Mouse (Mus musculus) hindbrain, embryonic 14.5 days (tissue): ENCODE data around the gene B4galnt3. TPM values are rescaled to one million over a fixed set of nuclear protein-coding genes. Genes with fewer than 3 reads are reported as not detected.

Experiments used
- ATAC-seq: fragments of 200-750 bp; cut with Nextera tagmentation; 2 replicates; pipeline ENCODE4 v1.8.0; 2017; ENCODE audit warnings: moderate number of reproducible peaks, mild to moderate bottlenecking, moderate TSS enrichment, moderate library complexity; ENCODE audit not compliant: low FRiP score
- DNase-seq: peaks from one replicate; pipeline ENCODE4 v3.0.0-alpha.2; 2015; ENCODE audit warnings: low spot score
- H3K27ac ChIP-seq: fragments of 300-500 bp; sonication (generic); 2 replicates; pipeline ENCODE4 v1.5.1; 2014; ENCODE audit warnings: mild to moderate bottlenecking, moderate library complexity
- H3K27me3 ChIP-seq: fragments of 300-500 bp; sonication (generic); 2 replicates; pipeline ENCODE4 v1.6.1; 2014; ENCODE audit warnings: mild to moderate bottlenecking, low read length, mixed read lengths; ENCODE audit not compliant: control insufficient read depth, insufficient read depth
- H3K36me3 ChIP-seq: fragments of 300-500 bp; sonication (generic); replicated peaks from 2 replicates; pipeline ENCODE4 v1.6.1; 2014; ENCODE audit not compliant: control insufficient read depth, insufficient read depth
- H3K4me1 ChIP-seq: fragments of 300-500 bp; sonication (generic); replicated peaks from 2 replicates; pipeline ENCODE4 v1.6.1; 2014; ENCODE audit warnings: antibody characterized with exemption, low read length, mixed read lengths; ENCODE audit not compliant: control insufficient read depth, insufficient read depth
- H3K4me2 ChIP-seq: fragments of 300-500 bp; sonication (generic); replicated peaks from 2 replicates; pipeline ENCODE4 v1.6.1; 2014; ENCODE audit warnings: mild to moderate bottlenecking, moderate library complexity
- H3K4me3 ChIP-seq: fragments of 300-500 bp; sonication (generic); replicated peaks from 2 replicates; pipeline ENCODE4 v1.5.1; 2014; ENCODE audit warnings: mild to moderate bottlenecking, low read length
- H3K9ac ChIP-seq: fragments of 300-500 bp; sonication (generic); 2 replicates; pipeline ENCODE4 v1.6.1; 2014
- H3K9me3 ChIP-seq: fragments of 300-500 bp; sonication (generic); 2 replicates; pipeline ENCODE4 v1.6.1; 2016; ENCODE audit warnings: low read length; ENCODE audit not compliant: control insufficient read depth
- WGBS: fragments of 180-500 bp; shearing (Covaris S2); extraction: QIAGEN DNeasy Blood & Tissue Kit; methylation state at CpG from one replicate; pipeline ENCODE4 v1.1.7; 2014; 5-methylcytosine and 5-hydroxymethylcytosine counted together
- polyA plus RNA-seq: library from polyadenylated mRNA; unstranded; fragments of >200 nt; fragmentation: Nextera tagmentation; extraction: Ambion mirVana; gene quantifications from 2 replicates; pipeline ENCODE4 v1.2.1, GENCODE M21; 2014

Gene B4galnt3
- polyA plus RNA-seq, 1 experiment from 2014 or later = 0.09 TPM

DNA sequence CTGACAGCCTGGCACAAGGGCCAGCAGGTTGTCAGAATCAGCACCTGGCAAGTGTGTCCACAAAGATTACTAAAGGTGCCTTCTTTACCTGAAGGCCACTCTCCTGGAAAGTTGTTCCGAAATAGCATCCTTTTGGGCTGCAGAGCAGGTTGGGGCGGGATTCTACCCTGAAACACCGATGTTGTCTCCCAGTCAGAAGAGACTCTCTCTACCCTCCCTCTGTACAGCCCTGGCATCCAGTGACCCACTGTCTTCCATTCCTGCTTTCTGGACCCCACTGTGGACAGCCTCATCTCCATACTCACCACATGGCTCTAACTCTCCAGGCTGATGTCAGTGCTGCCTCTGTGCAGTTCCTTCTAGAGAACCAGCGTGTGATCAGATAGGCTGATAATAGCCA, 118.7 kb downstream of the B4galnt3 start:
- WGBS = 96% methylated on average over 4 of the region's 4 CpGs
- no peaks in the 10 kb centered on the region for H3K9me3 ChIP-seq
- H3K4me2 ChIP-seq = no peak overlapping the region
- H3K4me1 ChIP-seq = no peaks in the 10 kb centered on the region
- H3K36me3 ChIP-seq = no peaks in the 10 kb centered on the region
- ATAC-seq = no peak
- H3K27ac ChIP-seq = no peak overlapping the region
- no peak overlapping the region for H3K9ac ChIP-seq
- no peak overlapping the region for H3K4me3 ChIP-seq
- no peaks in the 10 kb centered on the region for H3K27me3 ChIP-seq
- DNase-seq = no peak

DNA sequence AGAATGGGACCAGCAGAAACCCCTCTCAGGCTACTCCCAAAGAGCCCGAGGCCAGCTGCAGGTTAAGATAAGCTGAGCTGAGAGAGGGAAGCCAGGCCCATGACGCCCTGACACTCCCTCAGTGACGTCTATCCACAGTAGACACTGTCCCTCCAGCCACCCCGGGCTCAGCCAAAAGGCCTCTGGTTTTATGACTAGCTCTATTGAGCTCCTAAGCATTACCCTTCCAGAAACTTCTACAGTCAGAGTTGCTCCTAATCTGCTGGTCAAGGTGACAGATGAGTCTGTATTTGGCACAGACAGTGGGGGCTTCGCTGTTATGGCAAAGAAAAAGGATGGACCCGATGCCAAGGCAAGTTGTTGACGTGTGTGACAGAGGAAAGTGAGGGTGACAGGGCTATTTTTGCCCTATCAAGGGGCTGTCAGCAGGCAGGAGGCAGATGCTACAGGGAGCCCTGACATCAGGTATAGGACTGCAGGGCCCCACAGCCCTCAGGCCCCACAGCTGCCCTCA, 119.7 kb downstream of the B4galnt3 start:
- no peak for ATAC-seq
- 74% methylated on average over 7 of the region's 7 CpGs for WGBS
- Histone ChIP-seq H3K27ac (no peak overlapping the region), H3K36me3 (no peaks in the 10 kb centered on the region), H3K4me1 (no peaks in the 10 kb centered on the region), H3K4me2 (no peak overlapping the region), H3K27me3 (no peaks in the 10 kb centered on the region), H3K9me3 (no peaks in the 10 kb centered on the region), H3K9ac (no peak overlapping the region), H3K4me3 (no peak overlapping the region)
- no peak for DNase-seq

DNA sequence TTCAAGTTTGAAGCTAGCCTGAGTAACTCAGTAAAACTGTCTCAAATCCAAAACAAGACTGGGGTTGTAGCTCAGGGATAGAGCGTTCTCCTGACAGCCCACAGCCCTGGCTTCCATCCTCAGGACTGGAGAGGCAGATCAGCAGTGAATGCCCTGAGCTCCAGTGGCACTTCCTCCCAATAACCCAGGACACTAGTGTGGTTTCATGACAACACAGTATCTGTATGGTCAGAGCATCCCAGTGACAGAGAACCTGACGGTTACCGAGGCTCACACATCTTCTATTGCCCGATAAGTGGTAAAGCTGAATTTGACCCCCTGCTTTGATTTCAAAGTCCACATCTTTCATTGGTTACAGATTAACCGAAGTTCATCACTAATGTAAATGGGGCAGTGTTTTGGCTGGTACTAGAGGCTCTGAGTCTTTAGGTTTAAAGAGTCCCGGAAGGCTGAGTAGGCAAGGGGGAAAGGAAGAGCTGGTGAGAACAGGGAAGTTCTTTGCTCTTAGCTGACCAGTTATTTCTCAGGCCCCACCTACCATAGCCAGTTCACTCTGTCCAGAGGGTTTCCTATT, 120.2 kb downstream of the B4galnt3 start:
- DNase-seq = no peak
- no peaks in the 10 kb centered on the region for H3K9me3 ChIP-seq

GRCm38 (mm10) chr6:120172294-120173017, 121.9 kb downstream of the B4galnt3 start:
- no peak overlapping the region for H3K9ac ChIP-seq
- 82% methylated on average over 8 of the region's 8 CpGs for WGBS
- no peaks in the 10 kb centered on the region for H3K9me3 ChIP-seq
- ATAC-seq (no peak), DNase-seq (no peak)
- no peak overlapping the region for H3K27ac ChIP-seq
- no peaks in the 10 kb centered on the region for H3K4me1 ChIP-seq
- H3K4me3 ChIP-seq = no peak overlapping the region
- no peaks in the 10 kb centered on the region for H3K36me3 ChIP-seq
- H3K27me3 ChIP-seq = no peaks in the 10 kb centered on the region
- H3K4me2 ChIP-seq = no peak overlapping the region

More for the DNA sequence above, 120.2 kb downstream of the B4galnt3 start:
- 76% methylated on average over 6 of the region's 6 CpGs for WGBS
- no peak overlapping the region for H3K4me2 ChIP-seq
- H3K36me3 ChIP-seq = no peaks in the 10 kb centered on the region
- H3K4me3 ChIP-seq = no peak overlapping the region
- no peak for ATAC-seq
- H3K27ac ChIP-seq = no peak overlapping the region
- H3K27me3 ChIP-seq = no peaks in the 10 kb centered on the region
- no peak overlapping the region for H3K9ac ChIP-seq
- H3K4me1 ChIP-seq = no peaks in the 10 kb centered on the region

- H3K9me3 ChIP-seq = no peaks in the 10 kb centered on the region
- no peaks in the 10 kb centered on the region for H3K36me3 ChIP-seq
- 77% methylated on average over 4 of the region's 4 CpGs for WGBS
- no peak overlapping the region for H3K27ac ChIP-seq
- no peak overlapping the region for H3K4me3 ChIP-seq
- ATAC-seq = no peak
- H3K27me3 ChIP-seq = no peaks in the 10 kb centered on the region
- DNase-seq = no peak
- H3K9ac ChIP-seq = no peak overlapping the region
- no peaks in the 10 kb centered on the region for H3K4me1 ChIP-seq
- no peak overlapping the region for H3K4me2 ChIP-seq
These were observed 126.8 kb downstream of the B4galnt3 start for GRCm38 (mm10) chr6:120167574-120167973.

DNA sequence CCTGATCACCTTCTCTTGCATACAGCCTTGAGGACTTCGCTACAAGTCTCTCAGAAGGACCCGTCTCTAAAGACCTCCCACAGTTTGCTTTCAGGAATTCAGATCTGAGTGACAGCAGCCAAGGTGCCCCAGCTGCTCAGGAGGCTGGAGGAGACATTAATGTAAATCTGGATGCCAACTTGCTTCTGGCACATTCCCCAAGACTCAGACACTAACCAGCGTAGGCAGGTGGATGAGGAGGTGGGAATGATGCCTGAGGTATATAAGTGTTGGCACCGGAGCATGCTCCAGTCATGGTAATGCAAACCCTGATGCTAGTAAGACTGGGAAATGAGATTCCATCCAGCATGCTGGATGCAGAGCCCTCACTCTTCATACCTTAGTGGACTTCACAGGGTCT, 129.6 kb downstream of the B4galnt3 start:
- DNase-seq = no peak
- no peak overlapping the region for H3K9ac ChIP-seq
- no peak overlapping the region for H3K27ac ChIP-seq
- H3K4me2 ChIP-seq = no peak overlapping the region
- ATAC-seq = no peak
- WGBS = 73% methylated on average over 4 of the region's 4 CpGs
- H3K4me1 ChIP-seq = no peaks in the 10 kb centered on the region
- H3K27me3 ChIP-seq = no peaks in the 10 kb centered on the region
- no peak overlapping the region for H3K4me3 ChIP-seq
- H3K36me3 ChIP-seq = no peaks in the 10 kb centered on the region
- H3K9me3 ChIP-seq = no peaks in the 10 kb centered on the region

- Histone ChIP-seq H3K9me3 (no peaks in the 10 kb centered on the region), H3K4me3 (no peak overlapping the region), H3K27ac (no peak overlapping the region), H3K4me2 (no peak overlapping the region), H3K36me3 (no peaks in the 10 kb centered on the region), H3K9ac (no peak overlapping the region), H3K27me3 (no peaks in the 10 kb centered on the region), H3K4me1 (peaks cover 5% of the 10 kb centered on the region; the same call in 1 of the 2 replicates)
- ATAC-seq (no peak), DNase-seq (no peak)
- WGBS = 82% methylated on average over 6 of the region's 6 CpGs
These were observed 131.4 kb downstream of the B4galnt3 start for GRCm38 (mm10) chr6:120162928-120163327.

DNA sequence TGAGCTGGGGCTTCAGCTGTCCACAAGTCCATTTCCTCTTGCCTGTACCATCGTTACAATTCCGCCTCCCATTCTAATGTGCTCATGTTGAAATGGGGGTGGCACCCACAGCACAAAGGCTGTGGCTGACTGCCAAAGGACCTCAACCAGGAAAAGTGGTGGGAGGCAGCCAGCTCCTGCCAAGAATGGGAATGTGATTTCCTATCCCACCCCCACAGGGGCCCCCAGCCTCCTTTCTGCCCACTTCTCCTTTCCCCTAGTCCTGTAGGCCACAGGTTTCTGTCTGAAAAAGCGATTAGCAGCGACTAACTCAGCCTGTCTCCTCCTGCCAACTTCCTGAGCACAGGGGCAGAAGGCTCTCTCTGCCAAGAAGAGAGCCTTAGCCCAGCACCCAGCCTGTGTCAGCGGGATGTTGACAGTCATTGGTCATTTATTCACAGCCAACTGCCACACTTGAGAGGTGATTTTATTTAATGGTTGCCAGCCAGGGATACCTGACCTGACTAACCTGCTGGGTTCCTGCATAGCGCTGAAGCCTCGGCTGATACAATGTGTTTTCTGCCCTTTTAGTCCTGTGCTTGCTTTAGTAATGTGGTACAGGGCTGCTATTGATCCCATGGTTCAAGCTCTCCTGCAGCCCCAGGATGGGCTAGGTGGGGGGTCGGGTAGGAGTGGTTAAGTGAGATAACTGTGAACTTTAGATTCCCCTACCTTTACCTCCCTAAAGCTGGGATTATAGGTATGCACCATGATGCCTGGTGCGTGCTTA, 135.0 kb downstream of the B4galnt3 start:
- no peak overlapping the region for H3K4me2 ChIP-seq
- WGBS = 50% methylated on average over 9 of the region's 9 CpGs
- peak; percentile 71; the same call in 1 of the 2 replicates for ATAC-seq

DNA sequence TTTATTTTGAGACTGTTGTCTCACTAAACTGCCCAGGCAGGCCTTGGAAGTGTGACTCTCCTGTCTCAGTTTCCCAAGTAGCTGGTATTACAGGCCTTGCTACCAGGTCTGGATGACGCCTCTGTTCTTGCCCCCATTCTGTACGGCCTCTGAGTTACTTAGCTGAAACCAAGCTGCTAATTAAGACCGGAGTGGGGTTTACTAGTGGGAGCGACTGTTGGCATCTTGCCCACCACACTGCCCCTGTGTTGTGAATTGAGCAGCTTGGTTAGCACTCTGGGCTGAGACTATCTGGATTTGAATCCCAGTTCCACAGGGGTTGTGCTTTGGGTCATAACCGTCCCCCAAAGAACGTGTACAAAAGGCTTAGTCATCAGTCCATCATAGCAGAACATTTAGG, 136.9 kb downstream of the B4galnt3 start:
- H3K36me3 ChIP-seq = no peaks in the 10 kb centered on the region
- no peak for DNase-seq

More for the DNA sequence above, 135.0 kb downstream of the B4galnt3 start:
- H3K36me3 ChIP-seq = no peaks in the 10 kb centered on the region
- no peak overlapping the region for H3K27ac ChIP-seq
- no peaks in the 10 kb centered on the region for H3K27me3 ChIP-seq
- no peak overlapping the region for H3K9ac ChIP-seq
- no peak overlapping the region for H3K4me3 ChIP-seq
- peak; percentile 68 for DNase-seq
- peaks cover 5% of the 10 kb centered on the region; the same call in 1 of the 2 replicates for H3K4me1 ChIP-seq
- H3K9me3 ChIP-seq = no peaks in the 10 kb centered on the region

More for the DNA sequence above, 136.9 kb downstream of the B4galnt3 start:
- H3K9me3 ChIP-seq = no peaks in the 10 kb centered on the region
- no peak overlapping the region for H3K4me2 ChIP-seq
- no peaks in the 10 kb centered on the region for H3K27me3 ChIP-seq
- H3K9ac ChIP-seq = no peak overlapping the region
- ATAC-seq = no peak
- H3K4me1 ChIP-seq = peaks cover 5% of the 10 kb centered on the region; the same call in 1 of the 2 replicates
- no peak overlapping the region for H3K27ac ChIP-seq
- no peak overlapping the region for H3K4me3 ChIP-seq
- 61% methylated on average over 6 of the region's 6 CpGs for WGBS
